Mouse (Mus musculus) CD8-positive naive resting alpha-beta T cell, adult 2 months (primary cell): ENCODE measurements around the gene Cfap157.

ENCODE experiments used
- DNase-seq, 2 experiments: peaks; one replicate each; pipeline ENCODE4 v3.0.0; 2022; ENCODE audit warnings: low read depth in 2 of 2, low spot score in 2 of 2

Gene Cfap157

GRCm38 (mm10) chr2:32784048-32784681 is at the start of gene Cfap157:
Gene Cfap157, minus strand, starts transcription at chr2:32784428.
- no peak for DNase-seq

- no peak for DNase-seq
Observed at GRCm38 (mm10) chr2:32828979-32829676, 44.9 kb upstream of the Cfap157 start.

- no peak for DNase-seq
Observed at GRCm38 (mm10) chr2:32825796-32826195, 41.6 kb upstream of the Cfap157 start.

- no peak for DNase-seq
Observed at GRCm38 (mm10) chr2:32824778-32825177, 40.5 kb upstream of the Cfap157 start.

GRCm38 (mm10) chr2:32824181-32824580 is 40.0 kb upstream of the Cfap157 start:
- DNase-seq: no peak

GRCm38 (mm10) chr2:32823579-32824154 is 39.4 kb upstream of the Cfap157 start:
- DNase-seq: no peak

GRCm38 (mm10) chr2:32823153-32823552 is 38.9 kb upstream of the Cfap157 start:
- no peak for DNase-seq

GRCm38 (mm10) chr2:32822643-32823042 is 38.4 kb upstream of the Cfap157 start:
- no peak for DNase-seq

GRCm38 (mm10) chr2:32821041-32821802 is 37.0 kb upstream of the Cfap157 start:
- peak; percentile 11 to 33 for DNase-seq

GRCm38 (mm10) chr2:32818208-32818607 is 34.0 kb upstream of the Cfap157 start:
- no peak for DNase-seq

- DNase-seq: no peak
Observed at GRCm38 (mm10) chr2:32817589-32817988, 33.4 kb upstream of the Cfap157 start.

- no peak for DNase-seq
Observed at GRCm38 (mm10) chr2:32816946-32817581, 32.8 kb upstream of the Cfap157 start.

GRCm38 (mm10) chr2:32816497-32816896 is 32.3 kb upstream of the Cfap157 start:
- no peak for DNase-seq

GRCm38 (mm10) chr2:32811959-32812358 is 27.7 kb upstream of the Cfap157 start:
- no peak for DNase-seq

GRCm38 (mm10) chr2:32808816-32809566 is 24.8 kb upstream of the Cfap157 start:
- DNase-seq: no peak

GRCm38 (mm10) chr2:32798251-32798962 is 14.2 kb upstream of the Cfap157 start:
- DNase-seq: no peak

GRCm38 (mm10) chr2:32795748-32796418 is 11.7 kb upstream of the Cfap157 start:
- DNase-seq: no peak

- DNase-seq: no peak
Observed at GRCm38 (mm10) chr2:32791297-32791696, 7.1 kb upstream of the Cfap157 start.

GRCm38 (mm10) chr2:32788581-32788980 is 4.4 kb upstream of the Cfap157 start:
- no peak for DNase-seq
